Mouse (Mus musculus): ENCODE measurements around the gene Celf6.

- TF ChIP-seq CTCF (IDR thresholded peaks at IDR 0.05; ENCODE audit: borderline replicate concordance, extremely low read depth, insufficient read depth, insufficient read length) (no peak), POLR2A (IDR thresholded peaks at IDR 0.05; ENCODE audit: borderline replicate concordance, extremely low read depth, insufficient read depth, insufficient read length, poor library complexity, severe bottlenecking) (no peak)
These were observed 46.1 kb upstream of the Celf6 start for GRCm38 (mm10) chr9:59531645-59532044.
